ENCODE assay signal across 17 mouse cellular contexts in genomic region chr10:80991007-80991406, GRCm38 (mm10). TPM values are rescaled to one million over a fixed set of nuclear protein-coding genes. Genes with fewer than 3 reads are reported as not detected.
DNase-seq lines count a peak whose midpoint lies in the region; ATAC-seq and TF ChIP-seq lines count a peak whose summit lies in the region.
"Had no signal": no experiment of that assay in that cellular context is flagged by ENCODE, and none has a peak within 500 bp of the region (broad histone marks: within the 10 kb centered on the region; RNA-seq: fewer than 3 reads in every experiment).

No protein-coding gene starts in this region.

- TF ChIP-seq POLR2A in MEL (IDR thresholded peaks at IDR 0.05; ENCODE audit: control insufficient read depth in 1 of 2, insufficient read depth in 1 of 2, low read depth in 1 of 2, low read length in 2 of 2, poor library complexity in 1 of 2) = no peak

- TF ChIP-seq RAD21 in MEL (IDR thresholded peaks at IDR 0.05; ENCODE audit: low read depth, low read length) = peak; percentile 72

- no peak overlapping the region for H3K4me2 ChIP-seq in liver, embryonic 14.5 days (ENCODE audit: low read depth)
- H3K4me2 ChIP-seq: hindbrain, embryonic 12.5 days; kidney, embryonic 15.5 days; limb, embryonic 15.5 days had no signal

- H3K27ac ChIP-seq in liver, embryonic 14.5 days = no peak overlapping the region
- H3K27ac ChIP-seq in MEL (ENCODE audit: control insufficient read depth, low read depth, low read length) = no peak overlapping the region
- no peak overlapping the region for H3K27ac ChIP-seq in limb, embryonic 10.5 days
- H3K27ac ChIP-seq: hindbrain, embryonic 12.5 days; kidney, embryonic 15.5 days; limb, embryonic 15.5 days had no signal

- no peak for TF ChIP-seq EP300 in liver, embryonic 14.5 days (IDR thresholded peaks at IDR 0.05; ENCODE audit: low read depth)
- no peak for TF ChIP-seq EP300 in MEL (IDR thresholded peaks at IDR 0.05; ENCODE audit: low read depth in 1 of 2, low read length in 2 of 2)

- H3K36me3 ChIP-seq in liver, embryonic 14.5 days (replicated peaks; ENCODE audit: control insufficient read depth, insufficient read depth, low read depth) = no peaks in the 10 kb centered on the region
- no peaks in the 10 kb centered on the region for H3K36me3 ChIP-seq in MEL (ENCODE audit: control insufficient read depth in 1 of 2, insufficient read depth in 2 of 2, low read length in 2 of 2)
- H3K36me3 ChIP-seq in limb, embryonic 10.5 days = no peaks in the 10 kb centered on the region
- H3K36me3 ChIP-seq: hindbrain, embryonic 12.5 days; kidney, embryonic 15.5 days; limb, embryonic 15.5 days had no signal

- peak; percentile 44; the same call in 1 of the 2 replicates for TF ChIP-seq CTCF in liver, embryonic 14.5 days (IDR thresholded peaks at IDR 0.05; ENCODE audit: low read depth)
- peak; percentile 24 to 75 (median 61); a peak in 4 of 6 replicates for TF ChIP-seq CTCF in MEL (IDR thresholded peaks at IDR 0.05 in 2 of 3, conservative IDR thresholded peaks at IDR 0.05 in 1 of 3; ENCODE audit: control insufficient read depth in 1 of 3, insufficient read depth in 1 of 3, low read depth in 2 of 3, low read length in 3 of 3, poor library complexity in 1 of 3, severe bottlenecking in 1 of 3)

- H3K9ac ChIP-seq in liver, embryonic 14.5 days (replicated peaks) = no peak overlapping the region
- no peak overlapping the region for H3K9ac ChIP-seq in MEL (ENCODE audit: control insufficient read depth, low read depth, low read length, poor library complexity, severe bottlenecking)
- H3K9ac ChIP-seq: hindbrain, embryonic 12.5 days; kidney, embryonic 15.5 days; limb, embryonic 15.5 days had no signal

- DNase-seq in CD4-positive, CD25-positive, alpha-beta regulatory T cell, adult 2 months (ENCODE audit: low read depth, low spot score) = peak; percentile 80
- no peak for DNase-seq in liver, embryonic 14.5 days (ENCODE audit: low read depth in 3 of 3, low spot score in 3 of 3)
- DNase-seq in liver = no peak
- DNase-seq in MEL (ENCODE audit: low read depth, low spot score) = peak; percentile 75
- DNase-seq in limb, embryonic 10.5 days (ENCODE audit: low spot score) = no peak
- no peak for DNase-seq in heart, adult 8-10 months (ENCODE audit: low spot score)
- DNase-seq: cerebellum, postnatal 14 days; gastrocnemius, postnatal 36 days; layer of hippocampus, postnatal 36 days; right cerebral cortex, adult 18-20 months had no signal

- H3K79me2 ChIP-seq in MEL (ENCODE audit: control insufficient read depth, insufficient read depth, low read length, poor library complexity) = no peaks in the 10 kb centered on the region

- WGBS in liver, embryonic 14.5 days (ENCODE audit: insufficient replicate concordance) = 4% methylated on average over 3 of the region's 3 CpGs
- 8% methylated on average over 3 of the region's 3 CpGs for whole genome bisulfite sequencing in limb, embryonic 10.5 days

- peaks cover 5% of the 10 kb centered on the region for H3K27me3 ChIP-seq in liver, embryonic 14.5 days (ENCODE audit: control insufficient read depth, insufficient read depth, low read length)
- no peaks in the 10 kb centered on the region for H3K27me3 ChIP-seq in MEL (ENCODE audit: control insufficient read depth in 1 of 2, insufficient read depth in 2 of 2, low read length in 2 of 2)
- H3K27me3 ChIP-seq in limb, embryonic 10.5 days (ENCODE audit: low read depth, poor library complexity, severe bottlenecking) = peaks cover 60% of the 10 kb centered on the region

- H3K9me3 ChIP-seq in liver, embryonic 14.5 days (ENCODE audit: control insufficient read depth, low read length) = no peaks in the 10 kb centered on the region
- no peaks in the 10 kb centered on the region for H3K9me3 ChIP-seq in MEL (replicated peaks; ENCODE audit: insufficient read depth, low read length)
- no peaks in the 10 kb centered on the region for H3K9me3 ChIP-seq in limb, embryonic 10.5 days (replicated peaks)
- H3K9me3 ChIP-seq: hindbrain, embryonic 12.5 days; kidney, embryonic 15.5 days; limb, embryonic 15.5 days; megakaryocyte, embryonic 14.5 days had no signal

- no peaks in the 10 kb centered on the region for H3K4me1 ChIP-seq in liver, embryonic 14.5 days (replicated peaks; ENCODE audit: control insufficient read depth in 2 of 2, insufficient read depth in 2 of 2, low read length in 1 of 2)
- H3K4me1 ChIP-seq in MEL (ENCODE audit: control insufficient read depth in 1 of 2, insufficient read depth in 2 of 2, low read length in 2 of 2) = 0 out of 4 replicates have a peak, but pooled peaks cover 0 to 6% of the 10 kb centered on the region in 2 experiments
- peaks cover 5% of the 10 kb centered on the region; the same call in 1 of the 2 replicates for H3K4me1 ChIP-seq in limb, embryonic 10.5 days

- no peak overlapping the region for H3K4me3 ChIP-seq in liver, embryonic 14.5 days (ENCODE audit: insufficient read depth in 1 of 2, low read depth in 2 of 2, low read length in 2 of 2)
- no peak overlapping the region for H3K4me3 ChIP-seq in MEL (ENCODE audit: control insufficient read depth in 1 of 2, insufficient read depth in 1 of 2, low read depth in 2 of 2, low read length in 2 of 2)
- H3K4me3 ChIP-seq in limb, embryonic 10.5 days = no peak overlapping the region
- H3K4me3 ChIP-seq: hindbrain, embryonic 12.5 days; kidney, embryonic 15.5 days; limb, embryonic 15.5 days; megakaryocyte, embryonic 14.5 days had no signal

- ATAC-seq in CD4-positive, CD25-positive, alpha-beta regulatory T cell, adult 4 months = no peak
- ATAC-seq in liver, embryonic 14.5 days (ENCODE audit: insufficient read depth) = no peak
- ATAC-seq in megakaryocyte, adult 5-6 weeks (ENCODE audit: poor library complexity, severe bottlenecking) = 0 out of 2 replicates have a peak, but pooled peaks have one; percentile 33
- ATAC-seq: activated CD4-positive, CD25-positive, alpha-beta regulatory T cell, adult 4 months had no signal

TF ChIP-seq in MEL, 35 proteins besides CTCF, POLR2A, EP300 and RAD21:
- no peak for TF ChIP-seq MYC (IDR thresholded peaks at IDR 0.05; ENCODE audit: low read depth, low read length)
- TF ChIP-seq SMC3 (IDR thresholded peaks at IDR 0.05; ENCODE audit: low read depth, low read length) = peak; percentile 69
- peak; percentile 52 for TF ChIP-seq ZC3H11A (IDR thresholded peaks at IDR 0.05; ENCODE audit: low read depth, low read length)
- 0 out of 2 replicates have a peak, but pooled peaks have one; percentile 39 for TF ChIP-seq ZNF384 (IDR thresholded peaks at IDR 0.05; ENCODE audit: low read depth, low read length)

RNA-seq across cellular contexts. Expression of gene Gng7, which starts 23.7 kb away (rescaled TPM):
- under 1 TPM in 1 of 2 experiments, not detected in 1; 0.54 TPM for polyA plus RNA-seq in CD4-positive, CD25-positive, alpha-beta regulatory T cell, adult 4 months (2017; shearing (Covaris generic))
- 0.19 and 0.25 TPM in 2 replicates for polyA plus RNA-seq in liver, embryonic 14.5 days (2012; rRNA removed)
- 0.23 and 0.33 TPM in 2 replicates for polyA plus RNA-seq in liver, embryonic 14.5 days (2014; fragmentation: Nextera tagmentation; extraction: Ambion mirVana)
- 0.92 and 1.3 TPM in 2 replicates for total RNA-seq in MEL (2012; rRNA removed)
- 1 to 10 TPM in 1 of 2 experiments, not detected in 1; 6.2 TPM for polyA plus RNA-seq in MEL (2012; ENCODE audit: insufficient read depth in 1 of 2, insufficient read length in 2 of 2, low read depth in 1 of 2, low replicate concordance in 2 of 2, missing spikeins in 1 of 2)
- total RNA-seq in megakaryocyte, adult 5-6 weeks (2015) = 0.11 TPM in 1 of 2 replicates, not detected in the other
- total RNA-seq in megakaryocyte, adult 5-6 weeks (2017) = 0.26 TPM in 1 of 2 replicates, not detected in the other
- 4.3 and 4.5 TPM in 2 replicates for polyA plus RNA-seq in limb, embryonic 10.5 days (2016; fragmentation: Nextera tagmentation; extraction: Ambion mirVana)
- 1 to 10 TPM; 1.0 to 1.7 (median 1.5) TPM for total RNA-seq in heart, adult 8-10 months (2022)
- polyA plus RNA-seq: activated CD4-positive, CD25-positive, alpha-beta regulatory T cell, adult 4 months had no signal

RNA-seq across cellular contexts. Expression of gene Diras1, which starts 34.5 kb away (rescaled TPM):
- polyA plus RNA-seq in CD4-positive, CD25-positive, alpha-beta regulatory T cell, adult 4 months (2017; shearing (Covaris generic)) = not detected
- polyA plus RNA-seq in liver, embryonic 14.5 days (2012; rRNA removed) = 0.05 TPM in 1 of 2 replicates, not detected in the other
- not detected in 2 replicates for polyA plus RNA-seq in liver, embryonic 14.5 days (2014; fragmentation: Nextera tagmentation; extraction: Ambion mirVana)
- total RNA-seq in MEL (2012; rRNA removed) = not detected in 2 replicates
- polyA plus RNA-seq in MEL (2012; ENCODE audit: insufficient read depth in 1 of 2, insufficient read length in 2 of 2, low read depth in 1 of 2, low replicate concordance in 2 of 2, missing spikeins in 1 of 2) = under 1 TPM in 1 of 2 experiments, not detected in 1; 0.04 TPM
- not detected in 2 replicates for total RNA-seq in megakaryocyte, adult 5-6 weeks (2015)
- total RNA-seq in megakaryocyte, adult 5-6 weeks (2017) = 0.20 TPM in 1 of 2 replicates, not detected in the other
- polyA plus RNA-seq in limb, embryonic 10.5 days (2016; fragmentation: Nextera tagmentation; extraction: Ambion mirVana) = 0.11 and 0.18 TPM in 2 replicates
- under 1 TPM in 1 of 4 experiments, not detected in 3; 0.44 TPM for total RNA-seq in heart, adult 8-10 months (2022)

RNA-seq across cellular contexts. Expression of gene Slc39a3, which starts 46.2 kb away (rescaled TPM):
- polyA plus RNA-seq in CD4-positive, CD25-positive, alpha-beta regulatory T cell, adult 4 months (2017; shearing (Covaris generic)) = 1 to 10 TPM; 3.3 to 4.7 TPM
- polyA plus RNA-seq in liver, embryonic 14.5 days (2012; rRNA removed) = 4.2 and 4.4 TPM in 2 replicates
- 2.7 and 3.2 TPM in 2 replicates for polyA plus RNA-seq in liver, embryonic 14.5 days (2014; fragmentation: Nextera tagmentation; extraction: Ambion mirVana)
- total RNA-seq in MEL (2012; rRNA removed) = 14.8 and 19.5 TPM in 2 replicates
- polyA plus RNA-seq in MEL (2012; ENCODE audit: insufficient read depth in 1 of 2, insufficient read length in 2 of 2, low read depth in 1 of 2, low replicate concordance in 2 of 2, missing spikeins in 1 of 2) = 10 to 100 TPM in 1 of 2 experiments, not detected in 1; 15.6 TPM
- total RNA-seq in megakaryocyte, adult 5-6 weeks (2015) = 3.9 and 6.0 TPM in 2 replicates
- total RNA-seq in megakaryocyte, adult 5-6 weeks (2017) = 6.2 and 10.2 TPM in 2 replicates
- 10.9 and 14.7 TPM in 2 replicates for polyA plus RNA-seq in limb, embryonic 10.5 days (2016; fragmentation: Nextera tagmentation; extraction: Ambion mirVana)
- 10 to 100 TPM; 12.1 to 14.1 (median 12.7) TPM for total RNA-seq in heart, adult 8-10 months (2022)

Comparison
In these comparisons a context has a peak if more than half of its experiments do, and no peak if none do; other contexts are left out.
1. DNase-seq: peak in CD4-positive, CD25-positive, alpha-beta regulatory T cell, adult 2 months (single experiment) and MEL (single experiment); none in liver, embryonic 14.5 days (0 of 3), liver (single experiment), limb, embryonic 10.5 days (single experiment) and heart, adult 8-10 months (single experiment).